Mouse (Mus musculus): Measurements from ENCODE around the gene Odf2.

GRCm38 (mm10) chr2:29934906-29935599 is 46.0 kb downstream of the Odf2 start, which contains the start of gene Gle1:
- TF ChIP-seq CTCF (IDR thresholded peaks at IDR 0.05) (peak; percentile 82), EP300 (IDR thresholded peaks at IDR 0.05) (no peak; the same call in 1 of the 2 replicates)
